Mouse (Mus musculus) ES-Bruce4 (cell line): Measurements from ENCODE around the gene Dock9.

Source experiments
- CTCF ChIP-seq: IDR thresholded peaks from one replicate; pipeline ENCODE4 v1.8.1; 2011; ENCODE audit warnings: low read depth, low read length
- EP300 ChIP-seq: IDR thresholded peaks from 2 replicates; pipeline ENCODE4 v1.6.1; 2011; ENCODE audit warnings: low read depth, low read length; ENCODE audit not compliant: insufficient read depth
- POLR2A ChIP-seq: IDR thresholded peaks from one replicate; pipeline ENCODE4 v1.8.1; 2011; ENCODE audit warnings: low read length; ENCODE audit not compliant: insufficient read depth

DNA sequence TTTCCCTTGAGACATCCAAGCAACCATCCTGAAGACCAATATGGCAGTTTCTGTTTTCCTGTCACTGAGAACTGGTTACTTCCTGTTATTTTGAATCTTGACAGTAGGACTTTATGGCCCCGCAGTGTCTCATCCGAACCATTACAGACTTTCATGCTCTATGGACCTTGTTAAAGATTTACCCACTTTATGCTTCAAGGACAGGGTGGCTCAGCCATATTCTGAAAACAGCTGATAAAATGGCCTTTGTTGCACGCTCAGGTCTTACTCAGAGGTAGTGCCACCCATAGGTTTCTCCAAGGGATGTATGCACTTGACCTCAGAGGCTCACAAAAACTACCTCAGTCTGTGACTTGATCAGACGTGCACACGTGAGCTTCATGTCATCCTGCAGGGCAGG, 224.2 kb downstream of the Dock9 start:
- no peak for TF ChIP-seq CTCF
- no peak for TF ChIP-seq POLR2A
- TF ChIP-seq EP300: no peak
